Mouse (Mus musculus): Measurements from ENCODE around the gene Xlr.

GRCm38 (mm10) chrX:53776276-53776675, 21.2 kb downstream of the Xlr start, which contains the start of gene Zfp36l3:
- no peak for TF ChIP-seq POLR2A (IDR thresholded peaks at IDR 0.05; ENCODE audit: borderline replicate concordance, extremely low read depth, insufficient read depth, insufficient read length, poor library complexity, severe bottlenecking)
- TF ChIP-seq CTCF (IDR thresholded peaks at IDR 0.05; ENCODE audit: borderline replicate concordance, extremely low read depth, insufficient read depth, insufficient read length) = no peak

All from brain, embryonic 14.5 days (tissue).